Mouse (Mus musculus) heart, postnatal 25 days (tissue): ENCODE measurements around the gene B3gnt3. TPM values are rescaled to one million over a fixed set of nuclear protein-coding genes. Genes with fewer than 3 reads are reported as not detected.
"Not testable (repeated sequence)": the region's sequence is repeated elsewhere in the genome, so short reads cannot be mapped to it uniquely, and the experiment has no call there.

ENCODE experiments used
- DNase-seq: peaks from one replicate; pipeline ENCODE4 v3.0.0; 2022; ENCODE audit warnings: low spot score
- intact Hi-C: fragments of 180-260 bp; cut with DNase I; formaldehyde crosslinking; loops from one replicate; pipeline ENCODE4 v1.15.1; 2025
- total RNA-seq, 2 experiments: library from RNA; stranded (reverse); gene quantifications; 2 replicates each; pipeline ENCODE4 v1.2.3; 2021

B3gnt3 gene
- 1 to 10 TPM; 5.5 to 8.0 TPM for total RNA-seq

- intact Hi-C loops = no loop called here
Observed at GRCm38 (mm10) chr8:71701414-71702086, at the start of gene B3gnt3. Gene B3gnt3 (minus strand): TSS chr8:71701789.

GRCm38 (mm10) chr8:71749321-71750075 is 47.9 kb upstream of the B3gnt3 start:
- intact Hi-C loops = loop anchor here (5.0 kb wide), 2 partner anchors 432 to 462 kb away; no protein-coding TSS in a partner anchor
- DNase-seq = not testable (repeated sequence)

More at GRCm38 (mm10) chr8:71701414-71702086, at the start of gene B3gnt3:
- no peak for DNase-seq

- intact Hi-C loops = loop anchor here (5.0 kb wide), 1 partner anchor 460 kb away; no protein-coding TSS in a partner anchor
- DNase-seq = not testable (repeated sequence)
Observed at GRCm38 (mm10) chr8:71747082-71747481, 45.5 kb upstream of the B3gnt3 start.

GRCm38 (mm10) chr8:71745322-71745721 is 43.7 kb upstream of the B3gnt3 start:
- no peak for DNase-seq
- intact Hi-C loops = loop anchor here (2.0 to 5.0 kb wide), 2 partner anchors 458 to 475 kb away; no protein-coding TSS in a partner anchor

GRCm38 (mm10) chr8:71742783-71743182 is 41.2 kb upstream of the B3gnt3 start:
- DNase-seq = no peak
- intact Hi-C loops = no loop called here

GRCm38 (mm10) chr8:71741687-71742114 is 40.1 kb upstream of the B3gnt3 start:
- no peak for DNase-seq
- intact Hi-C loops = no loop called here

GRCm38 (mm10) chr8:71741226-71741625 is 39.6 kb upstream of the B3gnt3 start:
- intact Hi-C loops = no loop called here
- no peak for DNase-seq

- intact Hi-C loops = loop anchor here (5.0 kb wide), 1 partner anchor 456 kb away; no protein-coding TSS in a partner anchor
- DNase-seq = not testable (repeated sequence)
Observed at GRCm38 (mm10) chr8:71738316-71738715, 36.7 kb upstream of the B3gnt3 start.

DNA sequence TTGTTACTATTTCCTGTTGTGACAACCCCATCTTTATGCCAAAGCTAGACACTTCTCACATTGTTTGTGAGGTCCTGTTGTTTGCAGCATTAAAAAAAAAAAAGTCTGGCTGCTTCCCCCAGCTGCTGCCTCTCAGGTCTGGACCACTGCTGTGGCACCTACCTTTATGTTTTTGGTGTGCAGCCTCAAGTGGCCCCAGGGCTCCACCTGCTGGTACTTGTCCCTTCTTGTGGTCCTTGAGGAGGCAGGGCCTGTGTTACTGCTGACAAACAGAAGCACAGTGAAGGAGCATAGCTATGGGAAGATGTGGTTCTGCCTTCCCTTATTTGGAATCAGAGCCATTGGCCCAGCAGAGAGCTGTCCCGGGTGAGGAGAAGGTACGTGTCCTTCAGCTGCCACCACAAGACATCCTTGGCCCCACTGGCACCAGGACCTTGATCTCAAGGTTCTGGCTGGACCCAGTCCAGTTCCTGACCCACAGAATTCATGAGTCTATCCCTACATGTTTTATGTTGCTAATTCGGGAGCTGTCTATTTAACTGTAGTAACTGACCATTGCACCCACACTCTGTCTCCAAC is 30.2 kb upstream of the B3gnt3 start:
- intact Hi-C loops = loop anchor here (2.0 kb wide), 1 partner anchor 21 kb away; no protein-coding TSS in a partner anchor
- DNase-seq = no peak

- intact Hi-C loops = no loop called here
- DNase-seq = no peak
Observed at GRCm38 (mm10) chr8:71728826-71729620, 27.4 kb upstream of the B3gnt3 start.

DNA sequence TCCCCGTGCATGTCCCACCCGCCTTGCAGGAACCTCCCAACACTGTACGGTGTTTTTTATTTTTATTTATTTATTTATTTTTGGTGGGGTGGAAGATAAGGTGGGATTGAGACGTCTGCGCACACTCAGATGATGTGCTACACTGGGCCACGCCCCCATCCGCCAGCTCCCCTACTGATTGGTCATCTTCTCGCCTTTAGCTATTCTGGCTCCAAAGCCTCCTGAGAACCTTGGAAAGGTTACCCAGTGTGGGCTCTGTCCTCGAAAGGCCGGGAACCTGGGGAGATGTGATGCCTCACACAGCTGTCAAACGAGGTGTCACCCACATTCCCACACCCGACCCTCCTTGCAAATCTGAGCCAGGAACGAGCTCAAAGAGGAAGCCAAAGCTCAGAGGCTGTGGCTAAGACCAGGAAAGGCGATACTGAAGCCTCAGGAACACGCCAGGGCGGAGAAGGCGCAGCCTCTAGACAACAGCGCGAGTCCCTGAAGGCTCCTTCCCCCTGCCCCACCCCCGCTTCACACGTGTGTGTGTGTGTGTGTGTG is 26.7 kb upstream of the B3gnt3 start:
- no peak for DNase-seq
- intact Hi-C loops = no loop called here

DNA sequence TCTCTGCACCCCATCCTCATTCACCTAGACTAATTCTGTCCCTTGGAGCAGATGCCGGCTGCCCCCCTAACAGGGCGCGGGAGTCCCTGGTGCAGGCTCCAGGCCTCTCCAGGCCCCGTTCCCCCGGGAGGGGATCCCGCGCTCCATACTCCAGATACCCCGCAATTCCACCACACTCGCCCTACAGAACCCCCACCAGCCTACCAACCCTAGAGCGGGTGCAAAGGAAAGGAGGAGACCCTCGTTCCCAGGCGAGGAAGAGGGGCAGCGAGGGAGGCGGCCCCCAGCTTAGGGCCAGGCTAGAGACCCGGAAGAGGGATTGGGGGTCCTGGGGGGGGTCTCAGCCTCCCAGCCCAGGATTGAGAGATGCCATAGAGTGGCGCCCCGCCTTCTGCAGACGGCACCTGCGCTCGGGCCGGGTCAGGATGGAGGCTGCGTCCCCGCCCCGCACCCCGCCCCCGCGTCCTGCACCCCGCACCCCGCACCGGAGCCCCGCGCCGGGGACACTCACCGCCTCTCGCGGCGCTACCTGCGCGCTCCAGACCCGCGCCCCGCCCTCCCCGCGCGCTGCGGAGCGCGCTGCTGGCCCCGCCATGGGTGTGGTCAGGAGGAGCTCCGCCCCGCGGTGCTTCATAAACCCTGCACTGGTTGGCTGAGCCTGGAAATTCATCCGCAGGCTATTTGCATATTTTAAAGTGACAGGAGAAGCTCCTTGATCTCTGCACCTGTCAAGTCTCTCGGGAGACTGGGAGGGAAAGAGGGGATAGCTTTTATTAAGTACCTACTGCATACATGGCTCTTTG is 23.7 kb upstream of the B3gnt3 start, which contains the start of gene Fcho1:
Fcho1 (minus strand) TSS at position 595 of the 803 bp plus-strand sequence.
- intact Hi-C loops = no loop called here
- DNase-seq = no peak

DNA sequence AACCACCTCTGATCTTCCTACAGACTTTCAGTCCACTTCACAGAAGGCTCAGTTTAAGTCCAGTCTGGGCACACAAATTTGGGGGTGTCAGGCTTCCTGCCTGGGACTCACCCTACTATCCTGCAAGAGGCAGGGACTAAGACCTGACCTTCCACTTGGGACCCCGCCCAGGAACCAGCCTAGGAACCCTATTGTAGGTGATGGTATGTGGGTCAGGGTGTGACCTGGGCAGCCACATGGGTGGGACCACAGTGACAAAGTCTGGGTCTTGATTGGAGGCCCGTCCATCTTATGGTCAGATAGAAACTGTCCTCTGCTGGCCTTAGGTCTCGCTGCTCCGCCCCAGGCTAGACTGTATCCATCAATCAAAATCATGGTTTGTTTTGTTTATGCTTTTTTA is 22.8 kb upstream of the B3gnt3 start:
- DNase-seq = no peak
- intact Hi-C loops = no loop called here

GRCm38 (mm10) chr8:71723047-71723551 is 21.5 kb upstream of the B3gnt3 start:
- intact Hi-C loops = no loop called here
- no peak for DNase-seq

- intact Hi-C loops = no loop called here
- DNase-seq = no peak
Observed at GRCm38 (mm10) chr8:71719928-71720457, 18.4 kb upstream of the B3gnt3 start.

GRCm38 (mm10) chr8:71719218-71719617 is 17.6 kb upstream of the B3gnt3 start:
- no peak for DNase-seq
- intact Hi-C loops = no loop called here

- intact Hi-C loops = no loop called here
- DNase-seq = no peak
Observed at GRCm38 (mm10) chr8:71718252-71718651, 16.7 kb upstream of the B3gnt3 start.

- DNase-seq = no peak
- intact Hi-C loops = no loop called here
Observed at GRCm38 (mm10) chr8:71717096-71717495, 15.5 kb upstream of the B3gnt3 start.
